Mouse (Mus musculus): ENCODE data around the gene Ier3.

- TF ChIP-seq CTCF (IDR thresholded peaks at IDR 0.05; ENCODE audit: extremely low read depth, insufficient read length, insufficient replicate concordance, low read depth, low read length) (no peak), POLR2A (IDR thresholded peaks at IDR 0.05; ENCODE audit: low read depth, low read length) (no peak)
These were observed 12.4 kb downstream of the Ier3 start for GRCm38 (mm10) chr17:35833894-35834293.
